Mouse (Mus musculus) thymus, adult 2 months (tissue): ENCODE measurements at regions not wholly inside any gene's neighbourhood (a gene's known extent, or its start where the extent isn't known, plus 50 kb on each side); places are given as distances from the start of the nearest gene placed in this dataset.
"Not testable (repeated sequence)": the region's sequence is repeated elsewhere in the genome, so short reads cannot be mapped to it uniquely, and the experiment has no call there.

Experiments
- DNase-seq: peaks from one replicate; pipeline ENCODE4 v3.0.0; 2021
- H3K27ac ChIP-seq: fragments of 200-500 bp; 2 replicates; pipeline ENCODE4 v1.5.1; 2012; ENCODE audit warnings: low read length, control low read depth; ENCODE audit not compliant: control insufficient read depth, insufficient read depth
- H3K27me3 ChIP-seq: fragments of 200-500 bp; 2 replicates; pipeline ENCODE4 v1.6.1; 2012; ENCODE audit warnings: mild to moderate bottlenecking, low read length, moderate library complexity, mixed read lengths; ENCODE audit not compliant: control insufficient read depth, insufficient read depth
- H3K36me3 ChIP-seq: fragments of 200-500 bp; 2 replicates; pipeline ENCODE4 v1.6.1; 2012; ENCODE audit warnings: mild to moderate bottlenecking, low read length, moderate library complexity; ENCODE audit not compliant: control insufficient read depth, insufficient read depth
- H3K4me1 ChIP-seq: fragments of 200-500 bp; replicated peaks from 2 replicates; pipeline ENCODE4 v1.6.1; 2012; ENCODE audit warnings: low read length; ENCODE audit not compliant: control insufficient read depth, insufficient read depth
- H3K4me3 ChIP-seq: fragments of 200-500 bp; 2 replicates; pipeline ENCODE4 v1.5.1; 2012; ENCODE audit warnings: mild to moderate bottlenecking, low read length, control low read depth, moderate library complexity; ENCODE audit not compliant: control insufficient read depth, insufficient read depth
- CTCF ChIP-seq: fragments of 200-500 bp; IDR thresholded peaks from 2 replicates; pipeline ENCODE4 v1.5.1; 2012; ENCODE audit warnings: mild to moderate bottlenecking, control low read depth, low read length, moderate library complexity, borderline replicate concordance; ENCODE audit not compliant: control insufficient read depth, poor library complexity, insufficient read depth; ENCODE audit errors: extremely low read depth
- POLR2A ChIP-seq: fragments of 200-500 bp; IDR thresholded peaks from 2 replicates; pipeline ENCODE4 v1.6.1; 2012; ENCODE audit warnings: mild to moderate bottlenecking, low read length, control low read depth, moderate library complexity; ENCODE audit not compliant: control insufficient read depth, poor library complexity, insufficient read depth; ENCODE audit errors: extremely low read depth
- WGBS: fragments of 180-500 bp; shearing (Covaris S2); methylation state at CpG from one replicate; pipeline ENCODE4 v1.1.7; 2018; 5-methylcytosine and 5-hydroxymethylcytosine counted together

DNA sequence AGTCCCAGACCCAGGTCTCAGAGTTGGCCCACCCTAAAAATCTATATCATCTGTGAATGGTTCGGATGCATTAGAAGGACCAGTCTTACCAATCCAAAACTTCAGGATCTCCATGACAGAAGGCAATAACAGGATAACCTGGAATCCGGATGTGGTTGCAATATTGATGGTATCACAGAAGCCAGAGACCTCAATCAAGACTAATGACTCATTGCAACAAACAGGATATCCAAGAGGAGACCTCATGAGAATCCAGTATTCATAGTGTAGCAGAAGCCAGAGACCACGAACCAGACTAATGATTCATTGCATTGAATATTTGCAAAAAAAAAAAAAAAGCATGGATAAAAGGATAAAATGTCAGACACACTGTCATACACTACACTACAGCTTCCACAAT is 212.7 kb upstream of the Atp10a start:
- no peak for DNase-seq
- H3K4me3 ChIP-seq = no peak overlapping the region
- TF ChIP-seq POLR2A (no peak), CTCF (no peak)
- H3K27me3 ChIP-seq = no peaks in the 10 kb centered on the region
- H3K36me3 ChIP-seq = no peaks in the 10 kb centered on the region
- no peak overlapping the region for H3K27ac ChIP-seq
- WGBS = 84% methylated on average over 3 of the region's 3 CpGs
- no peaks in the 10 kb centered on the region for H3K4me1 ChIP-seq

DNA sequence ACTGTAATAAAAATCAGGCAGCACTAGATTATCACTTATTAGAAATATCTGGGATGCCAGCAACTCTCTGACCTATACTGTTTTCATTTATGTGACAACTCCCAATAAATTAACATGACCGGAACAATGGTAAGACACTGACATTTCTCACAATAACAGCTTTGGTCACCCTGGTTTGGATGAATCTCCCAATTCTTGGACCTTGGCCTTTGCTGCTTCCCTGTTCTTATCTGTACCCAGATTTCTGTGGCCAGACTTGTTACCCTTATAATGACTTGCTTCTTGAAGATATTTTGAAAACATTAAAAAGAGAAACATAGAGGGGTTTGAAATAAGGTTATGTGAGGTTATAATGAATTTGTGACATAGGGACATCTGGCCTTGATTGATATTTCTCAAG is 210.2 kb upstream of the Atp10a start:
- Histone ChIP-seq H3K27ac (no peak overlapping the region), H3K27me3 (no peaks in the 10 kb centered on the region), H3K4me3 (no peak overlapping the region), H3K36me3 (no peaks in the 10 kb centered on the region), H3K4me1 (no peaks in the 10 kb centered on the region)
- no peak for DNase-seq
- 100% methylated on average over 1 of the region's 1 CpGs for WGBS
- no peak for TF ChIP-seq POLR2A
- no peak for TF ChIP-seq CTCF

GRCm38 (mm10) chr7:58446261-58446660 is 209.7 kb upstream of the Atp10a start:
- Histone ChIP-seq H3K36me3 (no peaks in the 10 kb centered on the region), H3K4me3 (no peak overlapping the region), H3K27ac (no peak overlapping the region), H3K27me3 (no peaks in the 10 kb centered on the region), H3K4me1 (no peaks in the 10 kb centered on the region)
- TF ChIP-seq CTCF (no peak), POLR2A (no peak)
- DNase-seq = no peak

DNA sequence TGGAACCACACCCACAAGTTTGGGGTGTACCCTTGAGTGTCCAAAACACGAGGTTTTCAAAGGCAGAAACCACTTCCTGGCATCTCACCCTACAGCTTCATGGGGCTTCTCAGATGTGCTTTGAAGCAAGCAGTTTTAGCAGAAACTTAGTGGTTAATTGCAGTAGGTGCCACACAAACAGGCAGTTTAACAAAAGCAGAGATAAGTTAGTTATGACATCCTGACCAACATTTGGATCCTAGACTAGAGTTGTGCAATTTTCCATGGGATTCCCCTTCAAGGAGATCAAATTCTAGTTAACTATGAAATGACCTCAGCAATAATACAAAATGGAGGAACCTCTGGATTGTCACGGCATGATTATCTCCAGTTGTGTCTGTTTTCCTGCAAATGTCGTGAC is 207.2 kb upstream of the Atp10a start:
- DNase-seq = peak; percentile 60
- H3K36me3 ChIP-seq = no peaks in the 10 kb centered on the region
- H3K27me3 ChIP-seq = no peaks in the 10 kb centered on the region
- no peak overlapping the region; the same call in 1 of the 2 replicates for H3K27ac ChIP-seq
- WGBS = 2% methylated on average over 3 of the region's 3 CpGs
- no peak overlapping the region for H3K4me3 ChIP-seq
- TF ChIP-seq CTCF (no peak), POLR2A (no peak)
- peaks cover 2% of the 10 kb centered on the region for H3K4me1 ChIP-seq

DNA sequence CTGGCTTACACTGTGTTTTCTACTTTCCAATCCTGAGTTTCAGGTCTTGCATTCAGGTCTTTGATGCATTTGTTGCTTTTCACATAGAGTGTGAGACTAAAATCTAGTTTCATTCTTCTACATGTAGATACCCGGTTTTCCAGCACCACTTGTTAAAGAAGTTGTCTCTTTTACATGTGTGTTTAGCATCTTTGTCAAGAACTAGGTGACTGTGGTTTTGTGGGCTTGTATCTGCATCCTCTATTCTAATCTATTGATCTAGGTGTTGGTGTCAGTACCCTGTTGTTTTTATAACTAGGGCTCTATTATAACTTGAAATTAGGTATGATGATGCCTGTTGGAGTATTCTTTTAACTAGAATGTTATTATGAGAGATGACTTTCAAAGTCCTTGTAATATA is 204.0 kb upstream of the Atp10a start:
- no peak for DNase-seq
- Histone ChIP-seq H3K36me3 (no peaks in the 10 kb centered on the region), H3K4me1 (peaks cover 2% of the 10 kb centered on the region), H3K27ac (no peak overlapping the region), H3K4me3 (no peak overlapping the region), H3K27me3 (no peaks in the 10 kb centered on the region)
- WGBS = 6% methylated on average over 1 of the region's 1 CpGs
- TF ChIP-seq CTCF (no peak), POLR2A (no peak)

DNA sequence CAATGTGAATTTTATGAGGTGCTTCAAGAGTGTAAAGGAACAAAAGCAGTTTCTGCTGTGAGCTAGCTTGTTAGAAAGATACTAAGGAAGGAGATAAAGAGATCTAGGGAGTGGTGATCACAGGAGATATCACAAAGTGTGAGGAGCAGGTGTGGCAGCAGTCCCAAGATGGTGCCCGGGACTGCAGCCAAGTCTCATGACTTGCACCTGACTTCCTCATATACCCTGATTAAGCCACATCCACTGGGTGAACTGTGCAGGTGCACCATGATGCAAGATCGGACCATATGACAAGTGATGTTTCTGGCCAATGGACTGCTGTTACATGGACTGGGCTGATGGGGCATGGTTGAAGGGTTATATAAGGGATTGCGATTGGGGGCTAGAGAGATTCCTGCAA is 197.8 kb upstream of the Atp10a start:
- 70% methylated on average over 3 of the region's 3 CpGs for WGBS
- not testable (repeated sequence) for H3K27ac ChIP-seq, H3K4me1 ChIP-seq, H3K36me3 ChIP-seq, H3K27me3 ChIP-seq, H3K4me3 ChIP-seq, DNase-seq

GRCm38 (mm10) chr7:58460939-58461338 is 195.0 kb upstream of the Atp10a start:
- TF ChIP-seq CTCF = no peak
- no peak for TF ChIP-seq POLR2A
- no peak overlapping the region for H3K27ac ChIP-seq
- H3K4me3 ChIP-seq = no peak overlapping the region
- WGBS = 95% methylated on average over 2 of the region's 2 CpGs
- no peaks in the 10 kb centered on the region for H3K36me3 ChIP-seq
- H3K4me1 ChIP-seq = no peaks in the 10 kb centered on the region
- H3K27me3 ChIP-seq = no peaks in the 10 kb centered on the region
- DNase-seq = no peak
